Mouse (Mus musculus) neural tube, embryonic 13.5 days (tissue): ENCODE measurements around the gene Srebf2. TPM values are rescaled to one million over a fixed set of nuclear protein-coding genes. Genes with fewer than 3 reads are reported as not detected.

ENCODE experiments used
- ATAC-seq: fragments of 200-750 bp; cut with Nextera tagmentation; 2 replicates; pipeline ENCODE4 v1.8.0; 2017; ENCODE audit warnings: low read depth, mild to moderate bottlenecking, moderate TSS enrichment, moderate library complexity
- H3K27ac ChIP-seq: fragments of 300-500 bp; sonication (generic); replicated peaks from 2 replicates; pipeline ENCODE4 v1.5.1; 2015; ENCODE audit warnings: moderate library complexity, mild to moderate bottlenecking, inconsistent platforms
- H3K27me3 ChIP-seq: fragments of 300-500 bp; sonication (generic); 2 replicates; pipeline ENCODE4 v1.6.1; 2015; ENCODE audit warnings: mild to moderate bottlenecking, inconsistent platforms
- H3K36me3 ChIP-seq: fragments of 300-500 bp; sonication (generic); 2 replicates; pipeline ENCODE4 v1.6.1; 2015; ENCODE audit warnings: mild to moderate bottlenecking, inconsistent platforms
- H3K4me1 ChIP-seq: fragments of 300-500 bp; sonication (generic); replicated peaks from 2 replicates; pipeline ENCODE4 v1.6.1; 2015; ENCODE audit warnings: inconsistent platforms
- H3K4me2 ChIP-seq: fragments of 300-500 bp; sonication (generic); 2 replicates; pipeline ENCODE4 v1.6.1; 2015; ENCODE audit warnings: inconsistent platforms, mild to moderate bottlenecking, moderate library complexity
- H3K4me3 ChIP-seq: fragments of 300-500 bp; sonication (generic); 2 replicates; pipeline ENCODE4 v1.5.1; 2015; ENCODE audit warnings: mild to moderate bottlenecking, inconsistent platforms
- H3K9ac ChIP-seq: fragments of 300-500 bp; sonication (generic); 2 replicates; pipeline ENCODE4 v1.6.1; 2015; ENCODE audit warnings: moderate library complexity, mild to moderate bottlenecking, inconsistent platforms
- H3K9me3 ChIP-seq: fragments of 300-500 bp; sonication (generic); 2 replicates; pipeline ENCODE4 v1.6.1; 2016; ENCODE audit warnings: inconsistent platforms
- WGBS: fragments of 180-500 bp; shearing (Covaris S2); methylation state at CpG from one replicate; pipeline ENCODE4 v1.1.7; 2015; 5-methylcytosine and 5-hydroxymethylcytosine counted together
- polyA plus RNA-seq: library from polyadenylated mRNA; unstranded; fragments of >200 nt; fragmentation: Nextera tagmentation; extraction: Ambion mirVana; gene quantifications from 2 replicates; pipeline ENCODE4 v1.2.1, GENCODE M21; 2015

The Srebf2 gene
- polyA plus RNA-seq, 1 experiment from 2014 or later = 184 TPM

DNA sequence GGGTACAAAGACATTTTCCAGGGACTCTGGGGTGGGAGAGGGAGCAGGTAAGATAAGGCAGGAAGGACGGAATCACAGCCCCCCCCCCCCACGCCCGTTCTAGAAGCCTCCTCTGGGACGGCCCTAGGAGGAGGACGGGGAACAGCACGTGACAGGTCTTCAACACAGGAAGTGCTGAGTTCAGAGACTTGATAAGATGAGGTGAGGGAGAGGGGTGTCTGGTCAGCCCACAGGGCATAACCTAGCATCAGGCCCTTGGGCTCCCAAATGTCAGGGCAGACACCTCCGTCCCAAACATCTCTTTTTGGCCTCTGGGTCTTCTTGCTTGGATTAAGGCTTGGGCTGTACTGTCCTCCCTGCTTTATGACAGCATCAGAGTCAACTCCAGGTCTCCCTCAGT is 76.3 kb downstream of the Srebf2 start:
- no peak for ATAC-seq
- Histone ChIP-seq H3K4me1 (peaks cover 24% of the 10 kb centered on the region), H3K36me3 (no peaks in the 10 kb centered on the region), H3K27ac (no peak overlapping the region), H3K4me2 (peak overlapping the region; percentile 66; the same call in 1 of the 2 replicates), H3K9me3 (no peaks in the 10 kb centered on the region), H3K4me3 (no peak overlapping the region), H3K27me3 (peaks cover 35% of the 10 kb centered on the region), H3K9ac (no peak overlapping the region)
- 63% methylated on average over 7 of the region's 7 CpGs for WGBS

- WGBS = 3% methylated on average over 43 of the region's 44 CpGs
- H3K4me2 ChIP-seq = peak within 1 kb of the TSS; percentile 66
- H3K27ac ChIP-seq = no peak within 1 kb of the TSS
- H3K9me3 ChIP-seq = no peaks in the 10 kb centered on the region
- peak; percentile 76 for ATAC-seq
- peak within 1 kb of the TSS; percentile 64 for H3K9ac ChIP-seq
- H3K4me3 ChIP-seq = peak within 1 kb of the TSS; percentile 34
- peaks cover 24% of the 10 kb centered on the region for H3K4me1 ChIP-seq
- no peaks in the 10 kb centered on the region for H3K36me3 ChIP-seq
- H3K27me3 ChIP-seq = peaks cover 35% of the 10 kb centered on the region
Measured at GRCm38 (mm10) chr15:82223657-82224601, 76.9 kb downstream of the Srebf2 start, which contains the start of gene Tnfrsf13c. Gene Tnfrsf13c, minus strand, starts transcription at chr15:82224369.

- Histone ChIP-seq H3K27ac (no peak overlapping the region), H3K36me3 (no peaks in the 10 kb centered on the region), H3K4me1 (peaks cover 24% of the 10 kb centered on the region), H3K4me2 (peak overlapping the region; percentile 66), H3K27me3 (peaks cover 35% of the 10 kb centered on the region), H3K9me3 (no peaks in the 10 kb centered on the region), H3K4me3 (0 out of 2 replicates have a peak overlapping the region, but pooled peaks have one; percentile 34), H3K9ac (no peak overlapping the region)
- WGBS = 42% methylated on average over 7 of the region's 7 CpGs
- ATAC-seq = no peak; the same call in 1 of the 2 replicates
Measured at GRCm38 (mm10) chr15:82224602-82225215, 77.7 kb downstream of the Srebf2 start.

- Histone ChIP-seq H3K27ac (no peak overlapping the region), H3K9me3 (no peaks in the 10 kb centered on the region), H3K4me1 (peaks cover 18% of the 10 kb centered on the region), H3K9ac (no peak overlapping the region), H3K4me3 (no peak overlapping the region), H3K27me3 (peaks cover 31% of the 10 kb centered on the region), H3K4me2 (no peak overlapping the region), H3K36me3 (no peaks in the 10 kb centered on the region)
- WGBS = 95% methylated on average over 5 of the region's 5 CpGs
- ATAC-seq = no peak
Measured at GRCm38 (mm10) chr15:82225769-82226168, 78.8 kb downstream of the Srebf2 start.

DNA sequence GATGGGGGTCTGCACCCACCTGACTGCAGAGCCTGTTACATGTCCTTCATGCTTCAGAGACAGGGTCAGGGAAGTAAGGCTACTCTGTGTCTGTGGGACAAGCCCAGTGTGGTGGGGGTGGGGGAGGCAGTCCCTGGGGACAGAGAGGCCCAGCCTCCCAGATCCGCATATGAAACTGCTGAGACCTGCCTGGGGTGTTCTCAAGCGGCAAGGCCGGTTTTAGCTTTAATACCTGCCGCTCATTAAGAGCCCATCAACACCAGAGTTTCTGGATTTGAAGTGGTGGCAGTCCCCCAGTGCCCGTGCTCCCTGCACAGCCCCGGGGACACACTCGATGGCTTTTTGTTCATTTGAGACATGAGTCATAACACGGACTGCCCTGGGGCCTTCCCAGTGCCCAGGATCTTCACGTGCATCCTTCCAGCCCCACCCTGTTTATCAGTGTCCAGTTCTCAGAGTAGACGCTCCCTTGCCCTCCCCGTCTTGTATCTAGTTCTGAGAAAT is 82.6 kb downstream of the Srebf2 start:
- no peak for ATAC-seq
- Histone ChIP-seq H3K27ac (no peak overlapping the region), H3K4me1 (peaks cover 1% of the 10 kb centered on the region), H3K9ac (no peak overlapping the region), H3K36me3 (no peaks in the 10 kb centered on the region), H3K4me3 (no peak overlapping the region), H3K9me3 (no peaks in the 10 kb centered on the region), H3K4me2 (no peak overlapping the region), H3K27me3 (peaks cover 11% of the 10 kb centered on the region)
- 49% methylated on average over 11 of the region's 11 CpGs for WGBS

GRCm38 (mm10) chr15:82230098-82230611 is 83.2 kb downstream of the Srebf2 start:
- peaks cover 5% of the 10 kb centered on the region; the same call in 1 of the 2 replicates for H3K27me3 ChIP-seq
- H3K9me3 ChIP-seq = no peaks in the 10 kb centered on the region
- no peaks in the 10 kb centered on the region for H3K36me3 ChIP-seq
- no peak overlapping the region for H3K4me2 ChIP-seq
- no peak for ATAC-seq
- no peak overlapping the region for H3K27ac ChIP-seq
- H3K4me1 ChIP-seq = no peaks in the 10 kb centered on the region
- no peak overlapping the region for H3K4me3 ChIP-seq
- H3K9ac ChIP-seq = no peak overlapping the region
- WGBS = 60% methylated on average over 6 of the region's 6 CpGs

GRCm38 (mm10) chr15:82231100-82231499 is 84.1 kb downstream of the Srebf2 start:
- WGBS = 84% methylated on average over 4 of the region's 4 CpGs
- Histone ChIP-seq H3K4me3 (no peak overlapping the region), H3K27me3 (no peaks in the 10 kb centered on the region; the same call in 1 of the 2 replicates), H3K4me1 (no peaks in the 10 kb centered on the region), H3K9ac (no peak overlapping the region), H3K36me3 (no peaks in the 10 kb centered on the region), H3K27ac (no peak overlapping the region), H3K4me2 (no peak overlapping the region), H3K9me3 (no peaks in the 10 kb centered on the region)
- no peak for ATAC-seq

DNA sequence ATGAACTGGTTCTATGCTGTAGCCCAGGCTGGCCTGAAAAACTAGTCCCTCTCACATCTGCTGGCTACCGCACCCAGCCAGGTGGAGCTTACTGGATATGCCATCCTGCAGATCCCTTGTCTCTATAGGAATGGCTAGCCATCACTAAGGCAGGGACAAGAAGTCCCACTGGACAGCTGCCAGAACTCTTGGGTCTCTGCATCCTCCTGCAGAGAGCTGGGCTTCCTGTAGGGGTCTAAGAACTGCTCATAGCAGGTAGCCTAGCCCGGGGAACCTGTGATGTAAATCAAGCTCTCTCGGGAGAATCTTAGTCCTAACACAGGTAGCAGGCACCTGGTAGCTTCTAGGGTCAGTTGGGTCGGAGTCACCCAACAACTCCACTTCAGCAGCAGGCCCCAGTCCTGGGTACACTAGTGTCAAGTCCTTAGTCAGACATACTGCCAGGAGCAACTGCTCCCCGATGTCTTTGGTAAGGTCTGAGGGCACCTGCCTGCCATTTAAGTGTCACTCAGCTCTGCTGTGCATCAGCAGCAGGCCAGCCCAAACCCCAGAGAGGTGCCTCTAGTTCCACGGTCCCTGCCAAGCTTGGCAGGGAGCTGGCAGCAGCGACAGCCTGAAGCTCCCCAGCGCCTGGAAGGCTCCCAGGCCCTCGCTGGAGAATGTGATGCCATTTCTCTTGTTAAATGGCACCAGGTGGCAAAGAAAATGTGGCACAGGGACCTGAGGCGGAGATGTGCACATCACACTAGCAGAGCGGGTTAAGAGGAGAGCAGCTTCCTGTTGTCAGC is 84.8 kb downstream of the Srebf2 start:
- H3K9me3 ChIP-seq = no peaks in the 10 kb centered on the region
- no peaks in the 10 kb centered on the region for H3K36me3 ChIP-seq
- H3K27ac ChIP-seq = no peak overlapping the region
- 65% methylated on average over 11 of the region's 11 CpGs for WGBS
- no peak overlapping the region for H3K4me2 ChIP-seq
- ATAC-seq = no peak
- H3K27me3 ChIP-seq = no peaks in the 10 kb centered on the region
- H3K9ac ChIP-seq = no peak overlapping the region
- no peak overlapping the region for H3K4me3 ChIP-seq
- H3K4me1 ChIP-seq = no peaks in the 10 kb centered on the region

DNA sequence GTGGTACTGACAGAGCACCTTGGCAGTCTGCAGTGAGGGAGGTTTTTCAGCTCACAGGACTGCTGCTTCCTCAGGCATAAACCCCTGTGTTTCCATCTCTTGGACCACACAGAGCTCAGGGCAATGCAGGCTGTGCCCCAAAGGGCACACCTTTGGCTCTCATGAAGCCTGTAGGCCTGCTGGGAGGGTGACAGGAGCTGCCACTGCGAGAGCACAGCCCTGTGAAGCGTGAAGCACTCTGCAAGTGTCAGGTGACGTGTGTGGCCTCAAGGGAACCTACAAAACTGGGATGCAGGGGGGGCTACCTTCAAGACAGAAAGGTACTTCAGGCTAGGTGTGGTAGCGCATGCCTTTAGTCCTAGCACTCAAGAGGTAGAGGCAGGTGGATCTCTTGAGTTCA is 85.7 kb downstream of the Srebf2 start:
- no peak for ATAC-seq

GRCm38 (mm10) chr15:82235661-82236060 is 88.7 kb downstream of the Srebf2 start:
- no peaks in the 10 kb centered on the region for H3K4me1 ChIP-seq
- H3K4me3 ChIP-seq = no peak overlapping the region
- no peak for ATAC-seq
- H3K9me3 ChIP-seq = no peaks in the 10 kb centered on the region
- H3K9ac ChIP-seq = no peak overlapping the region
- WGBS = 86% methylated on average over 10 of the region's 10 CpGs
- H3K36me3 ChIP-seq = no peaks in the 10 kb centered on the region
- no peaks in the 10 kb centered on the region for H3K27me3 ChIP-seq
- no peak overlapping the region for H3K27ac ChIP-seq
- H3K4me2 ChIP-seq = no peak overlapping the region

More for the DNA sequence above, 85.7 kb downstream of the Srebf2 start:
- Histone ChIP-seq H3K27ac (no peak overlapping the region), H3K36me3 (no peaks in the 10 kb centered on the region), H3K4me2 (no peak overlapping the region), H3K9ac (no peak overlapping the region), H3K4me3 (no peak overlapping the region), H3K4me1 (no peaks in the 10 kb centered on the region), H3K9me3 (no peaks in the 10 kb centered on the region), H3K27me3 (no peaks in the 10 kb centered on the region)
- 77% methylated on average over 4 of the region's 4 CpGs for WGBS

DNA sequence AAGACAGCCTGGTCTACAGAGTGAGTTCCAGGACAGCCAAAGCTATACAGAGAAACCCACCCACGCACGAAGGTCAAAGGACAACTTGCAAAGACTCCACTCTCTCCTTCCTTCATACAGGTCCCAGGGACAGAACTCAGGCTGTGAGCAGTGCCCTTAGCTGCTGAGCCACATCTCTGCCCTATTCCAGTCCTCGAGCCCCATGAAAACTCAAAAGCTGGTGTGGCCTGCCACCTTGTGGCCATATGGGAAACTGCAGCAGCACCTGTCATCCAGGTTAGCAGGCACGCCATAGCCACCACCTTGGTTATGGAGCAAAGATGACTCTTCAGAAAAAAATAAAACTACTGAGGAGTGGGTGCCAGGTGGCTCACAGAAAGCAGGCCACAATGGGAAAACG is 89.6 kb downstream of the Srebf2 start:
- H3K36me3 ChIP-seq = no peaks in the 10 kb centered on the region
- no peak overlapping the region for H3K27ac ChIP-seq
- no peaks in the 10 kb centered on the region for H3K4me1 ChIP-seq
- no peaks in the 10 kb centered on the region for H3K27me3 ChIP-seq
- no peak overlapping the region for H3K4me3 ChIP-seq
- H3K4me2 ChIP-seq = no peak overlapping the region
- no peaks in the 10 kb centered on the region for H3K9me3 ChIP-seq
- ATAC-seq = peak; percentile 85
- 22% methylated on average over 5 of the region's 5 CpGs for WGBS
- H3K9ac ChIP-seq = no peak overlapping the region
